Mouse (Mus musculus) heart, postnatal 10 days (tissue): ENCODE results near the gene Olfr727. TPM values are rescaled to one million over a fixed set of nuclear protein-coding genes. Genes with fewer than 3 reads are reported as not detected.

Source experiments
- DNase-seq, 2 experiments: peaks; one replicate each; pipeline ENCODE4 v3.0.0; 2021
- intact Hi-C: fragments of 180-260 bp; cut with DNase I; formaldehyde crosslinking; loops from one replicate; pipeline ENCODE4 v1.15.1; 2025
- total RNA-seq, 2 experiments: library from RNA; stranded (reverse); gene quantifications; 2 replicates each; pipeline ENCODE4 v1.2.3; 2021

Olfr727 gene
- total RNA-seq, result not detected

DNA sequence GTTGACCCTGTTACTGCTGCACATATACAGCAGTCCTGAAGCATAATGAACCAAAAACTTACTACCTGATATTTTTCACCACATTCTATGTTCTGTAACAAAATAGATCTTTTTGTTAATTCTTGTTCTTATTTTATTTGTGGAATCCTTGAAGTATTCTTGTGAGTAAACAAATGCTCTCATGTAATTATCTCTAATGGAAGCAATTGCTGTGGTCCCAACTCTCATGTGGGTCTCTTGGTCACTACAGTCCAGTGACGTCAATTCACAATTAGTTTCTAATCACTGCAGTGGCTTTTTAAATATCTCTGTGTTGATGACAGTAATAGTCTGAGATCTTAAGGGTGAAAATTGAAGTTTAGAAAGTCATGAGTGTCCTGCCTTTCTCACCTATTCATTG lies at the start of gene Olfr727:
Olfr727 (plus strand) TSS at position 301 of the 400 bp plus-strand sequence.
- DNase-seq, result no peak
- intact Hi-C loops, result no loop called here

DNA sequence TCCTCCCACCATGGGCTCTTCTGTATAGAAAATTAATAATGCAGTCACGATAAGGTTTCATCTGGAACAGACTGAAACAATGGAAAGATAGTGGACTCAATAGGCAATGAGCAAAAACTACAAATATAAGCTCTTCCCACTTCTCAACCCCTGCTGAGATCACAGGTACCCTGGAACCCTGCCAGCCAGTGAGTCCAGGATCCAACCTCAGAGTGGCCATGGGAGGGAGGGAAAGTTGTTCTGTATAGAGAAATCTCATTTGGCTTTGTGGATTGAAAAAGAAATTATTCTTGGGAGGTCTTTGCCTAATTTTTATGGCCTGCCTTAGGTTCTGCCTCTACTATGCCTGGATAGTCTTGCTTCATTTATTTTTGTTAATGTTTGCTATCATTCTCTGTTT lies 32.1 kb upstream of the Olfr727 start, which contains the start of gene Olfr726:
Olfr726 (minus strand) TSS at position 101 of the 400 bp plus-strand sequence.
- intact Hi-C loops, result loop anchor here (10.0 kb wide), 1 partner anchor 64 kb away; the partner anchor contains the start of gene Olfr729
- DNase-seq, result no peak

DNA sequence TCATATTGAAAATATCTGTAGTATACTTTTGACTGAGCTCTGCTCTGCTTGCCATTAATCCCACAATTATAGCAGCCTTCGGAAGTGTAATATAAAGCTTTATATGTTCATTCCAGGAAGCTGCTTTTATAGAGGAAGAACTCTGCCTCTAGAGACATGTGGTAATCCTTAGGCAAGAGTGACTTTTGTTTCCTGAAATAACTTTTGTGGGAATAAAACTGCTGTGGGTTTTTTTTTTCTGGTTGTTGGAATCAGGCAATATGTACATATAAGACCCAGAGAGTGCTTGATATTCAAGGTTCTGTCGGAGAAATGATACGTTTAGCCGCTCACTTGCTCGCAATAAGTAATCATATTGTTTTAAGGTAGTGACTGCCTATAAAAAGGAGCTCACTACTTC lies 19.6 kb downstream of the Olfr727 start, which contains the start of gene Olfr728:
Olfr728 (minus strand) TSS at position 101 of the 400 bp plus-strand sequence.
- intact Hi-C loops, result no loop called here
- DNase-seq, result no peak

DNA sequence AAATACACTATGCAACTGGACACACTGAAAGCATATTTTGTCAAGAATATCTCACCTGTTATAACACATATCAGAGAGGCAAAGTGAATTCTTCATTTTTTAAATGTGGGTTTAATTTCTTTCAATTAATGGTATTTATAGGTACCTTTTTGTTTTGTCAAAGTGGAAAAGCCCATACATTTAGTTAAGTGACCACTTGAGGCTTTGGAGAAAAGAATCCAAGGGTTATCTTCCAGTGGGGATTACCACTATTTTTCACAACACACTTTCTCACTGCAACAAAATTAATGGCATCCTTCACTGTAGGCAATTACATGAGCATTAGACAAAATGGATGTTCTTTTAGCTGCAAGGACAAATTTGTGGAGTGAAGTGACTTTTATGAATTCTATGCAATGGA lies 29.8 kb downstream of the Olfr727 start, which contains the start of gene Olfr729:
Olfr729 (minus strand) TSS at position 101 of the 400 bp plus-strand sequence.
- DNase-seq, result no peak
- intact Hi-C loops, result loop anchor here (10.0 kb wide), 1 partner anchor 58 kb away; the partner anchor contains the start of gene Olfr726

Other genes starting within 250 kb of the Olfr727 start
- gene Olfr722, start 221.2 kb upstream of the Olfr727 start, total RNA-seq, result not detected
- gene Olfr723, start 191.4 kb upstream of the Olfr727 start, total RNA-seq, result not detected
- not detected for gene Olfr724, start 159.9 kb upstream of the Olfr727 start, total RNA-seq
- gene Olfr725, start 82.8 kb upstream of the Olfr727 start, total RNA-seq, result not detected
- not detected for gene Olfr726, start 32.2 kb upstream of the Olfr727 start, total RNA-seq
- not detected for gene Olfr728, start 19.5 kb downstream of the Olfr727 start, total RNA-seq
- gene Olfr729, start 29.7 kb downstream of the Olfr727 start, total RNA-seq, result not detected
- gene Olfr730, start 65.0 kb downstream of the Olfr727 start, total RNA-seq, result not detected
- not detected for gene Olfr731, start 118.7 kb downstream of the Olfr727 start, total RNA-seq
- gene Olfr732, start 161.0 kb downstream of the Olfr727 start, total RNA-seq, result not detected
- not detected for gene Olfr733, start 178.3 kb downstream of the Olfr727 start, total RNA-seq
- not detected for gene Olfr734, start 203.6 kb downstream of the Olfr727 start, total RNA-seq
- not detected for gene Olfr735, start 225.7 kb downstream of the Olfr727 start, total RNA-seq
- gene Tlr11, start 234.7 kb downstream of the Olfr727 start, total RNA-seq, result under 1 TPM in 1 of 2 experiments, not detected in 1; 0.12 TPM